Mouse (Mus musculus) urinary bladder, adult 2 months (tissue): ENCODE results near the gene Gm5431. TPM values are rescaled to one million over a fixed set of nuclear protein-coding genes. Genes with fewer than 3 reads are reported as not detected.
"Not testable (repeated sequence)": the region's sequence is repeated elsewhere in the genome, so short reads cannot be mapped to it uniquely, and the experiment has no call there.

ENCODE experiments used
- DNase-seq: peaks from one replicate; pipeline ENCODE4 v3.0.0; 2022; ENCODE audit warnings: low spot score
- polyA plus RNA-seq: library from polyadenylated mRNA; depleted of rRNA; stranded (reverse); fragments of >200 nt; gene quantifications from 2 replicates; pipeline ENCODE4 v1.2.3, GENCODE M21; 2012

Gm5431 gene
- polyA plus RNA-seq, 1 experiment = 0.98 TPM

DNA sequence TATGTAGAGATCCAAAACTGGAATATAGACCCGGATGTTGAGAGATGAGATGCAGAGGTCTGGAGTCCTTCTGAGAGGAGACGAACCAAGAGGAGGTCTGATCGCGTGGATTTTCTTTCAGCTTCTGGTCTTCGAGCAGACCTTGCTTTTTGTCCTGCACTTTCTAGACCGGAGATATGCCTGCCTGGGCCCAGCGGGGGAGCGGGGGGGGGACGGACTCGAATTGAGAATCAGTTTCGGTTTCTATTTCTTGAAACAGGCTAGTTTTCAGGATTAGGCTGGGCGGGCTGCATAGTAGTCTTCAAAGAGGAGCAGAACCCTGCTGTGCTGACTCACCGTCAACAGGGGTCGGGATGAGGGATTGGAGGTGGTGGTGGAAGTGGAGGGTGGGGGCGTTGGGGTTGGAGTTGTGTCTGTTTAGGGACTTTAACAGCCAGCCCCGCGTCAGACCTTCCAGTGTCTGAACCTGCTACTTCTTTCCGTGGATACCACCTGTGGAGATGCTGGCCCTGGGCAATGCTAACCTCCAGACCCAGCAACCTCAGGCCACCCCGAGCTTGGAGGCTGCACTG is 30.7 kb downstream of the Gm5431 start, which contains the start of gene Irgm1:
TSS of gene Irgm1 (minus strand) at position 483 of the 572 bp plus-strand sequence.
- no peak for DNase-seq

DNA sequence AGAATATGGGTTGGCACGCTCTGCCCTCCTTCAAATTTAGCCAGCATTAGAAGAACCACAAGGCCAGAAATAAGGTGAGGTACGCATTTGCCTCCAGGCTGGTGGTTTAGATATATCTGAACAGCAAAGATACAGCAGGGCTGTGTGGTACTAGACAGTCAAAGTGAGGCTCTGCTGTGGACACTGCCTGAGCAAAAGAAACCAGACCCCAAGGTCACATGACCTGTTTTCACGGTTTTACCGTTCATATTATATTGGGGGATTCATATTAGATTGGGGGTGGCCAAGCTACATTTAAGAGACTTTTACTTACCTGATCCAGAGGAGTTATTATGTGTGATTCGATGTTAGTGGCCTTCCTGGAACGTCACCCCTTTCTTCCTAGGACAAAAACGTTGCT is 31.2 kb downstream of the Gm5431 start:
- no peak for DNase-seq

DNA sequence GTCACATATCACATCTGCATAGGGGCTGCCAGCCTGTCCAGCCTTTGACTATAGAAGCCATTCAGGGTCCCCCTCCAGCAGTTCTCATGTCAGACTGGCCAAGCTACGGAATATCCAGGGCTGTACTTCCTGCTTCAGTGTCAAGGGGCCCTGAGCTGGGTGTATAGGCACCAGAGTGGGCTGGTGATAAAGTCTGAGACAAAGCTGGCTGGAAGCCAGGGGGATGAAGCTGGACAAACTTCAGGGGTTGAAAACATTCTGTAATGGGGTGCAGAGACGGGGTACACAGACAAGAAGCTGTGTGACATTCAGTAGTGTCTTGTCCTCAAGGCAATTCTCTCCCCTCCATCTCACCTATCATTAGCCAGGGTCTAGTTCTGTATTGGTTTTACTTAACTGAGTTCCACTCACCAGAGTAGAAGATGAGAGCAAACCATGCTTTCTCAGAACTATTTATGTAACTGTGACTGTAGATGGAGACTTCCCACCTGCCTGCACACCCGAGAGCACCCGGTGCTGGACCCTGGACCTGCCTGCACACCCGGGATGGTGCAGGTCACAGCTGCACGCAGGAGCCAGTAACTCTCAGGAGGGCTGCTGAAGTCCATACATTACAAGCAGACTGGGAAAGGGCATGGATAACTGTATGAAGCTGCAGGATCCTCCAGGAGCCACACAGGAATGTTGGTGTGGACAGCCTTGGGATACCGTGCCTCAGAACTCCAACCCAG is 32.5 kb downstream of the Gm5431 start:
- DNase-seq = no peak

DNA sequence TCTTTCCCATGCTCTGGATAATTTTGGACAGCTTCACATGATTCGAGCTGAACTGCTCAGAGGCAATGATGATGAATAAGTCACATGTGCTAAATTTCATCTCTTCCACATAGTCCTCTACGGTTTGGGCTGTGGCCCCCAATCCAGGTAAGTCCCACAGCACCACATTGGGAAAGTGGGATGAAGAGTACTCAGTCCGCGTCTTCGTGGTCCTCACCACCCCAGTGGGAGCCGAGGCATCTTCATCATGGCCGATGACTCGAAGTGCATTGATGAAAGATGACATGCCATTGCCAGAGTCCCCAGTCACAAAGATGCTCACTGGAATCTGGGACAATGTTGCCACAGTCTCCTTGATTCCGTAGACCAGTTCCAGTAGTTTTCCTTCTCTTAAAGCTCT is 35.5 kb downstream of the Gm5431 start:
- no peak for DNase-seq

DNA sequence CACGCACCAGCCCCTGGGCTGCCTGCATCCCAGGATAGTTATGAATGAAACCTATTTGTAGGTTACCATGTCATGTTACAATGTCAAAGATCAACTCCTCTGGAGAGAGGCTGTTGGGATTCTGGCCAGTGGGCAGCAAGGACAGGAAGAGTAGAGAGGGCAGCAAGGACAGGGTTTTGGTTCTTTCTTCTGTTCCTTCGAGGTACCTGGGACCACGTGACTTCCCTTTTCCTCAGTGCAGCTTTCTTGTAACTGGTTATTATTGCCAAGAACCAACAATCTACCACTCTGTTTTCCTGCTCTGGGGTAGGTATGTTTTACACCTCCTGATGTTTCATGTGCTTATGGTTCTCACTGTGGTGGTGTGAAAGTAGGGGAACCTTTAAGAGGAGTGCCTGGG is 38.2 kb downstream of the Gm5431 start:
- DNase-seq = no peak

DNA sequence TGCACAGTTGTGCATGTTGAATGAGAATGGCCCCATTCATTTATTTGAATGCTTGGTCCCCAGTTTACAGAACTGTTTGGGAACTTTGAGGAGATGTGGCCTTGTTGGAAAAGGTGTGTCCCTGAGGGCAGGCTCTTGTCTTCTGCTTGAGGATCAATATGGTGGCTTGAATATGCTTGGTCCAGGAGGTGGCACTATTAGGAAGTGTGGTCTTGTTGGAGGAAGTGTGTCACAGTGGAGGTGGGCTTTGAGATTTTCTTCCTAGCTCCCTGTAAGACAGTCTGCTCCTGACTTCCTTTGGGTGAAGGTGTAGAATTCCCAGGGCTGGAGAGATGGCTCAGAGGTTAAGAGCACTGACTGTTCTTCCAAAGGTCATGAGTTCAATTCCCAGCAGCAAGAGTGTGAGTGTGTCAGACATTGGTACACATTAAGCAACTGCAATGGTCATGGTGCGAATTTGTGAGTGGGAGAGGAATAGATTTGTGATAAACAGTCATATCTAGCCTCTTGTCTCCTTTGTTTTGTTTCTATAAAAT is 39.2 kb downstream of the Gm5431 start:
- no peak for DNase-seq

DNA sequence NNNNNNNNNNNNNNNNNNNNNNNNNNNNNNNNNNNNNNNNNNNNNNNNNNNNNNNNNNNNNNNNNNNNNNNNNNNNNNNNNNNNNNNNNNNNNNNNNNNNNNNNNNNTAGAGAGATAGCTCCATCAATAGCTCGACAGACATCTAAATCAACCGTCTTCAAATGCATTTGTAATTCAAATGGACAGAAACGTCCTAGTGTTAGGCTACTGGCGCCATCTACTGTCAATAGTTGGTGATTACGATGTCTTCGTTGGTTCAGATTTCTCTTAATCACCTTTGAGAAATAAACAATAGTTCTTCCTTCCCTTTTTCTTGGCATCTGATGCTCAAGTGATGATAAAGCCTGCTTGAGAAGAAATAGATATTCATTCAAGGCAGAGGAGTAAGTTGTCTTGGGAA is 43.0 kb downstream of the Gm5431 start:
- no peak for DNase-seq

DNA sequence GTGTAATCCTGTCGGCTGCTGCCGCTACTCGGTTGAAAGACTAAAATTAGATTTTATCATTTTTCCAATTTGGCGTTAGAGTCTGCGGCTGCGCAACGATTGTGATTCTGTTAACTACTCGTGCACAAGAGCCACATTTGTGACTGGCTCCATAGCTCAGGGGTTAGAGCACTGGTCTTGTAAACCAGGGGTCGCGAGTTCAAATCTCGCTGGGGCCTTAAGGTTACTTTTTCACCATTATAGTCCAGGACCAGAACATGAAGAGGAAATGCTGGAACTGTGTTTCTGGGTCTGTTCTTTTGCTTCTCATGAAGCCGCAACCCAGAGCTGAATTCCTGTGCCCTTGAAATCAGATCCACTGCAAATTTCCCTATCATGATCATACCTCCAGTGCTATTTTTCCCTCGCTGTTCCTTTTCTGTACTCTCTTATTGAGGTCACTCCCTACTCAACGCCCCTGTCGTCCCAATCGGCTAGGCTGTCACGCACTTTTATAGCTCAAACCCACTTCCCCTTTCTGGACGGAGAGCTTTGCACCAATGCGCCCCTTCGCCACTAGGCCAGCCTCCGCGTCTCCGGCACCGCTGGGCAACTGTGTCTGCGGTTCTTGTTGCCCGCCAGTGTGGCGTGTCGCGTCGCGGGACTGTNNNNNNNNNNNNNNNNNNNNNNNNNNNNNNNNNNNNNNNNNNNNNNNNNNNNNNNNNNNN is 48.4 kb downstream of the Gm5431 start:
- DNase-seq = peak; percentile 93

DNA sequence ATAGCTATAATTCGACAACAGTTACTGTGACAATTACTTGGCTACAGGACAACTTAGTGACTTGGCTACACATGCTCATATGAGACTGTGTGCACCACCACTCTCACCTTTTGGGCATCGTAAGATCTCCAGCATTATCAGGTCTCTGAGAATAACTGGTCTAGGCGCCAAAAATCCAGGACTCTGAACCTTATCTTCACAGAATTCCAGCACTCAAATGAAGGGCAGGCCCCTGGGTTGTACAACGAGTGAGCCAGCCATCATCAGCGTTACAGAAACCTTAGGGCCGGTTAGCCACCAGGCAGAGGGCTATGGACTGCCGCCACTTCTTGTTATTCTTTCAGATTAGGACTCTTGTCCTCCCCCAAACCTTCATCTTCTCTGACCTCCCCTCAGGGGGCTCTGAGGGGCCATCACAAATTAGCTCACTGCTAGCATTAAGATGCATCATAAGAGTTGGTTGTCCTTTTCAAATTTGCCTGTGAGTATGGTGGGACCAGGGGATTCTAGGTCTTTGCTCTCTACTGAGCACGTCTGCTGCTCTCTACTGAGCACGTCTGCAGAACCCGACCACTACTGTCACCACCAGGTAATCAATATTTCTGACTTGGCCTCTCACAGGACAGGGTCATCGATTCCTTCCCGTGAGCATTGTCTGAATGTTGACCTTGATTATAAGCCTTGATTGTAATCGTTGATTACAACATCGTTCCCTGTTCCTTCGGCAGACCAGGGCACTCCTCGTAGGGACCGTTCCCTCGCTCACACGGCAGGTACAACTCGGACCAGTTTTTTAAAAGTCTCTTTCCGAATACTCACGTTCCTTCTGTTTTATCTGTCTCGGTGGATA is 49.2 kb downstream of the Gm5431 start:
- DNase-seq = no peak

DNA sequence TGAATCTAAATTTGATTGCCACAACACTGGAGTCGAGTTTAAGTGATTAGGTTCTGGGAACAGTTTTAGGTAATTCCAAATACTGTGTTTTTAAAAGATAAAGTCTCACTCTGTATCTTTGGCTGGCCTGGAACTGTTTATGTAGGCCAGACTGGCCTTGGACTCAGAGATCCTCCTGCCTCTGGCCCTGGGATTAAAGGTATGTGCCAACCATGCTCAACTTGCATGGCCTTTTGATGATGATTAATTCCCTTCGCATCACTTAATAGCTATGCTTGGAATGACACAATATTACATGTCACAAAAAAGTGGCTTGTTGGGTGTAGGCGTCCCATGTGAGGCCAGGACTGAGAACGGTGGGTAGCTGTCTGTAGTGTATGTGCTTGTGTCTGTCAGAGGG is 49.8 kb downstream of the Gm5431 start:
- DNase-seq = no peak

DNA sequence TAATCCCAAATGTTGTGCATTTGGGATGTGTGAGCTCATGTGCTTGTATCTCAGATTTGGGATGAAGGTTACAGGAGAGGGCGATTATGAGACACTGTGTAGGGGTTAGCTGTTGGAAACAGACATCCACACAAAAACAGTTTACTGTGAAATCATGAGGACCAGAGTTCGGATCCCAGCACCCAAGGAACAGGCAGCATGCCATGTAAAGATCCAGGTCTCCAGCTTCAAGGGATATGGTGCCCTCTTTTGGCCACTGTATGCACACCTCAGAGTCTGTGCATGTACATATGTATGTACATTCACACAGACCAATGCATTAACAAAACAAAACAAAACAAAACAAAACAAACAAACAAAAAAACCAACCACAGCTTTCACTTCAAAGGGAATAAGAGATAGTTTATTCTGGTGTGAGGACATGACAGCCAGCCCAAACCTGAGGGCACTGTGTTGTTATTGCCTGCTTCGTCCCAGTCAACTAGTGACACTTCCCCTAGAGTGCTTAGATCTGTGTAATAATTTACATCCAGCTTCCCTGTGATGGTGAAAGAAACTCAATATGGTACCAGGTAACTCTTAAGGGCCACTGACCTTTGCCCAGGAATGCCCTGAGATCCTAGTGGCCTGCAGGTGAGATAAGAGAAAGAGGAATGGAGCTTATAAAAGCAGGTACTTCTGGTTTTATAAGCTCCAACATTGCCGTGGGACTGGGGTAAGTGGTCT is 50.6 kb downstream of the Gm5431 start:
- DNase-seq = no peak

DNA sequence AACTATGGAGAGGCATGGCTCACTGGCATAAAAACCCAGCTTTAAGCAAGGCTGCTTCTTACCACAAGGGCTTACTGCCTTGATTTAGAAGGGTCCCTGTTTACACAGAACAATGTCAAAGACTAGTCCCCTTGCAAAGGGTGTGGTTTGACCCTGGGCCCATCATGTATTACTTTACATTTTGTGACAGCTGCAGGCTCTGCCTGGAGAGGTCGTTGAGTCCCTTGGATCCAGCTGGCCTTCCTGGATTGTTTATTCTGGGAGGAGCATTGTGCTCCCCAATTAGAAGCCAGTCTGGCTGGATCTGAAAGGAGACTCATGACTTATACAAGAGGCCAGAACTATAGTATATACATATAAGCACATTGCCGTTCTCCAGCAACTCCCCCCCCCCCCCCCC is 51.8 kb downstream of the Gm5431 start:
- DNase-seq = no peak

DNA sequence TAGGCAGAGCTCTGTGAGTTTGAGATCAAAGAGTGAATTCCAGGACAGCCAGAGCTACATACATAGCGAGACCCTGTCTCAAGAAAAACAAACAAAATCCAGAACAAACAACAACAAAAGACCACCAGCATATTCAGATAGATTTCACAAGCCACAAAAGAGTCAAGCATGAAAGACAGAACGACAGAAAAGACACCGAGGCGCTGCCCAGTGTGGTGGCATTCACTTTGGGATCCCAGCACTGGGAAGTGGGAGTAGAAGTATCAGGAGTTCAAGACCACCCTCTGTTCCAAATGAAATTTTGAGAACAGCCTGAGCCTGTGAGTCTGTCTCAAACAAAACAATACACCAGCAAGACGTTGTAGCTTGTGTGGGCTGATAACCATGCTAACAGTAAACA is 55.1 kb downstream of the Gm5431 start:
- DNase-seq = no peak

DNA sequence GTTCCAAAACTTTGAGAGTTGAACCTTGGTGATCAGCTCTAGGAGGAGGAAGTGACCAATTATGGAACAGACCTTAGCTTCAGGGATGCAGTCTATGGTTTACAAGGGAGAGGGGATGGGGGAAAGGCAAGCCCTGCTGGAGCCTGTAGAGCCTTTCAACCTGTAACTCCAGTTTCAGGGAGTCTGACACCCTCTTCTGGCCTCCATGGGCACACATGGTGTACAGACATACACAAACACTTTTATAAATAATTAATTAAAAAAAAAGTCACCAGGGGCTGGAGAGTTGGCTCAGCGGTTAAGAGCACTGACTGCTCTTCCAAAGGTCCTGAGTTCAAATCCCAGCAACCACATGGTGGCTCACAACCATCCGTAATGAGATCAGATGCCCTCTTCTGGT is 55.7 kb downstream of the Gm5431 start:
- not testable (repeated sequence) for DNase-seq

DNA sequence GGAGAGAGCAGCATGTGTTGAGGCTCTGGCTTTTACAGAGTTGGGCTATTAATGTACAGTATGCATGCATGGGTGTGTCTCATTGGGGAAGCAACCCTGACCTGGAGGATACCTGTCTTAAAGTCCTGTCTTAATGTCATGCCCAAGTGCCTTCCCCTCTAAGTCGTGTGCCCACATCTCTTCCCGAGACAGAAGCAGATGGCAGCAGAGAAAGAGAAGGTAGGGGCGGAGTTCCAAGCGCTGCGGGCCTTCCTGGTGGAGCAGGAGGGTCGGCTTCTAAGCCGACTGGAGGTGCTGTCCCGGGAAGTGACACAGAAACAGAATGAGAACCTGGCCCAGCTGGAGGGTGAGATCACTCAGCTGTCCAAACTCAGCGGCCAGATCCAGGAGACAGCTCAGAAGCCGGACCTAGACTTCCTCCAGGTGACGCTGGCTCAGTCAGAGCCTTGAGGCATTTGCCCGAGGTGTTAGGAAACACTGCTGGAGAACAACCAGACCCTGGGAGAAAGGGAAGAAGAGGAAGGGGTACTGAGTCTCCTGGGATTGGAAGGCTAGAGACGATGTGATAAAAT is 56.7 kb downstream of the Gm5431 start:
- no peak for DNase-seq

DNA sequence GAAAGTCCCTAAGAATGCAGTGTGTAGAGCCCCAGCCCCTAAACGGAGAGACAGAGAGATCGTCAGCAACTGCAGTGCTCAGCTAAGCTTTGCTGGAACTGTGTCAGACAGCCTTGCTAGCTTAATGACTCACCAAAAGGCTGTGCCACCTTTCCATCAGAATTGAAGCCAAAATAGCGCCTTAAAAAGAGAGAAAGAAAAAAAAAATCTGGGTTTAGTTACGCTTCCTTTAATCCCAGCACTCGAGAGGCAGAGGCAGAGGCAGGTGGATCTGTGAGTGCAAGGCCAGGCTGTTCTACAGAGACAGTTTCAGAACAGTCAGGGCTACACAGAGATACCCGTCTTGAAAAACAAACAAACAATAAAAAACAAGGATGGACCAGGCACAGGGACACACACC is 57.7 kb downstream of the Gm5431 start:
- DNase-seq = no peak

DNA sequence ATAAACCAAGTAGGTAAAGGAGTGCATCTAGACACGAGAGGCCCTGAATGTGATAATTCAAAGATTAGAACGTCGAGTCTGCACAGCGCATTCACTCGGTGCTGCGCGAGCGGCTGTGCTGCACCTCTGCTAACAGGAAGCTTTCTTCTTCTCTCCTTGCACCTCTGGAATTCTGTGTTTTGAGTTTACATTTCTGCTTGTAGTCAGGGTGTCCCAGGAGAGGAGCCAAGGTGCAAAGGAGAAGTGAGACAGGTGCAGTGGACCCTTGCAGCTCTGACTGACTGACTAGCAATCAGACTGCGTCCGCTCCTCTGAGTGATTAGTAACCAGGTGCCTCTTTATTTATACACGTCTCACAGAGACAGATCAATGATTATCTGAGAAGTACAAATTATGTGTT is 58.8 kb downstream of the Gm5431 start:
- no peak for DNase-seq

DNA sequence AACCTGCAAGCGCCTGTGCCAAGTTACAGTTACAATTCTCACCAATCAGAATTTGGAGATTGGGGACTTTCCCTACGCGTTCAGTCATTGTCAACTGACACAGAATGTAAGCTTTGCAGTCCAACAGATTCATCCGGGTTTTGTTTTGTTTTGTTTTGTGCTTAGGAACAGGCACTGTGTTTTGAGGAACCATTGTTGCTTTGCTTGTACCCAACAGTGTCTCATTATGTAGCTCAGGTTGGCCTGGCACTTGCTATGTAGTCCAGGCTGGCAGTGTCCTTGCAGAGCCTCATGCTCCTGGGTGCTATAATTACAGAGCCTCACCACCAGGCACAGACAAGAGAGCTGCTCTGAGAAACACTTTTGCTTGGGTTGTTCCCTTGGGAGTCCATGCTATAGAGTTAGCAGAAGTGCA is 59.6 kb downstream of the Gm5431 start:
- DNase-seq = no peak

DNA sequence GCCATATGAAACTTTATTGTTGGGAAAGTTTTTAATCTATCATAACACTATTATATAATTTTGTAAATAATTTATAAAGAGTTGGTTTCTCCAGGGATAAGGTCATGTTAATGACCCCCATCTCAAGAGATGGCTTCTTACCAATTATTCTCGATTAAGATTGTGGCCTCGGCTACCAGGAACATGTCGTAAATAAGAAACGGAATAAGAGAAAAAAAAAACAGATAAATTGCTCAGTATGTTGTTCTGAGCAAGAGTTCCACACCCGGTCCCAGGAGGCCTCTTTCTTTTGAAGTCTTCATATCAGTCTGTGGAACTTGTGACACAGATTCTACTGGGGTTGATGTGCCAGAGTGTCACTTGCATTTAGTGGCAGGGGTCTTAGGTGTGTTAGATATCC is 60.8 kb downstream of the Gm5431 start:
- DNase-seq = no peak

DNA sequence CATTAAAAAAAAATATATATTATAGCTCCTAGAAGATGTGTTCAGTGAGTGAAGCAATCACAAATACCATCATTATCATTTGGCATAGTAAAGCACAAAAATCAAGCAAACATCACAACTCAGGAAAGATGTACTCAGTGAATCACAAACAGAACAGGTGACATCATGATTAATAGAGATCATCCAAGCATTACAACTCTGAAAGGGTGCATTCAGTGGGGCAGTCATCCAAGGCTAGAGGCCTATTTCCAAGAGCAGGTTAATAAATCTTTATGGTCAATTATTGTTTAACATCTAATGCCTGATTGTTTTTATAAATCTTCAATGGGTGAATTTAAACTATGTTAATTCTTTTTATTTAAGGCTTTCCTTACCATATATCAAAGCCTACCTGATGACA is 61.2 kb downstream of the Gm5431 start:
- no peak for DNase-seq
